Mouse (Mus musculus) olfactory bulb, adult 2 months (tissue): ENCODE measurements around the gene Tat. TPM values are rescaled to one million over a fixed set of nuclear protein-coding genes. Genes with fewer than 3 reads are reported as not detected.

ENCODE experiments used
- H3K27ac ChIP-seq: fragments of 200-500 bp; 2 replicates; pipeline ENCODE4 v1.5.1; 2012; ENCODE audit warnings: low read depth, low read length; ENCODE audit not compliant: insufficient read depth
- H3K4me1 ChIP-seq: fragments of 200-500 bp; 2 replicates; pipeline ENCODE4 v1.6.1; 2012; ENCODE audit warnings: low read length; ENCODE audit not compliant: control insufficient read depth, insufficient read depth
- H3K4me3 ChIP-seq: fragments of 200-500 bp; 2 replicates; pipeline ENCODE4 v1.5.1; 2012; ENCODE audit warnings: mild to moderate bottlenecking, low read depth, low read length, moderate library complexity; ENCODE audit not compliant: insufficient read depth
- CTCF ChIP-seq: fragments of 200-500 bp; IDR thresholded peaks from 2 replicates; pipeline ENCODE4 v1.5.1; 2012; ENCODE audit warnings: low read depth, mild to moderate bottlenecking, low read length, moderate library complexity; ENCODE audit not compliant: insufficient read depth
- POLR2A ChIP-seq: fragments of 200-500 bp; IDR thresholded peaks from 2 replicates; pipeline ENCODE4 v1.6.1; 2012; ENCODE audit warnings: mild to moderate bottlenecking, low read depth, low read length, moderate library complexity; ENCODE audit not compliant: insufficient read depth
- WGBS: fragments of 180-500 bp; shearing (Covaris S2); methylation state at CpG from one replicate; pipeline ENCODE4 v1.1.7; 2018; 5-methylcytosine and 5-hydroxymethylcytosine counted together
- polyA plus RNA-seq: library from polyadenylated mRNA; stranded (reverse); fragments of >200 nt; gene quantifications from 2 replicates; pipeline ENCODE4 v1.2.4, GENCODE M21; 2012; ENCODE audit warnings: low replicate concordance; ENCODE audit not compliant: missing spikeins, insufficient read depth, insufficient read length

The Tat gene
- polyA plus RNA-seq: not detected in 2 replicates

DNA sequence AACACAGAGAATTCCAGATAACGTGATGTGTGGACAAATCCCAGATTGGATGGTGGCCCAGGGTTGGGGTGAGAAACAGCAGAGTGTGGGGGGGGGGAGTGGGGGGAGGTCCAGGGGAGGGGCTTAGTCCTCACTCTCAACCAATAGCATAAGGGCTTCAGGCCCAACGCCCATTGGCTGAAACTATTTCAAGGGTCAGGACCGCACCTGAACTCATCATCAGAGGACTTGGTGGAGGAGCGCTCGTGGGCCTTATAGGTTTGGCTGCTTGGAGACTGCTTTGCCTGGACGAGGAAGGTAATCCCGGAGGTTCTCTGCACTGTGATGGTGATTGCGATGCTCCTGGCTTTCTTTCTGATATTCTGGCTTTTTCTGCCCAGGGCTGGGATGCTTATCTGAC is at the start of gene Tat:
Gene Tat (plus strand): TSS at position 214 of the 400 bp plus-strand sequence.
- no peak for TF ChIP-seq CTCF
- TF ChIP-seq POLR2A: no peak
- 83% methylated on average over 8 of the region's 8 CpGs for WGBS
- Histone ChIP-seq H3K4me1 (peaks cover 2% of the 10 kb centered on the region; the same call in 1 of the 2 replicates), H3K4me3 (no peak within 1 kb of the TSS), H3K27ac (no peak within 1 kb of the TSS)

DNA sequence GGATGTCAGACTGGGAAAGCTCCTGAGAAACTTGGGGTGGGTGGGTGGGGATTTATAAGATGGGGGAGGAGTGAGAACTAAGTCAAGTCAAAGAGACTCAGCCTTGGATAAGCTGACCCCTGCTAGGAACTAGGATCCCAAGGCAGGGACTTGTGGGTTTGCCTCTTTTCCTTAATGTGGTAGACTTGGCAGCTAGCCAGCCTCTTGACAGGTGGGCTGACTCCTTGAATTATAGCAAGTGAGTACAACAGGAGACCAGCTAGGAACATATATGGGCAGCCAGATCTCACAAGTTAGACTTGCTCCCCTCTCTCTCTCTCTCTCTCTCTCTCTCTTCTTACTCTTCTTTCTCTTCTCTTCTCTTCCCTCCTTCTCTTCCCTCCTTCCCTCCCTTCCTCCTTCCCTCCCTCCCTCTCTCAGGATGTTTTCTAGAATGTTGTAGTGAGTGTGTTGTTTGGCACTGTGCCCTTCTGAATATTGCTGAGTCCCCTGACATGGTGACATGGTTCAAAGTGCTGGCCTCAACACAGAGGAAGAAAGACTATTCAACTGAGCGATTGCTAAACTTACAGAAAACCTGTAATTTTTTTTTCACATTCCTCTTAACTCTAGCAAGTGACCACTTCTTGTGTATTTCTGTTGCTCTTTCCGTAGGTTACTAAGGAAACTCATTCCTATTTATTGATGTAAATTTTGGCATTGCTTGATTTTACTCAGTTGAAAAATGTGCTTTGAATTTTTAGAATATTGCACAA is 48.5 kb upstream of the Tat start:
- 0 out of 2 replicates have a peak, but pooled peaks cover 3% of the 10 kb centered on the region for H3K4me1 ChIP-seq
- no peak for TF ChIP-seq POLR2A
- no peak for TF ChIP-seq CTCF
- H3K27ac ChIP-seq: no peak overlapping the region
- 74% methylated on average over 2 of the region's 2 CpGs for WGBS
- H3K4me3 ChIP-seq: no peak overlapping the region

DNA sequence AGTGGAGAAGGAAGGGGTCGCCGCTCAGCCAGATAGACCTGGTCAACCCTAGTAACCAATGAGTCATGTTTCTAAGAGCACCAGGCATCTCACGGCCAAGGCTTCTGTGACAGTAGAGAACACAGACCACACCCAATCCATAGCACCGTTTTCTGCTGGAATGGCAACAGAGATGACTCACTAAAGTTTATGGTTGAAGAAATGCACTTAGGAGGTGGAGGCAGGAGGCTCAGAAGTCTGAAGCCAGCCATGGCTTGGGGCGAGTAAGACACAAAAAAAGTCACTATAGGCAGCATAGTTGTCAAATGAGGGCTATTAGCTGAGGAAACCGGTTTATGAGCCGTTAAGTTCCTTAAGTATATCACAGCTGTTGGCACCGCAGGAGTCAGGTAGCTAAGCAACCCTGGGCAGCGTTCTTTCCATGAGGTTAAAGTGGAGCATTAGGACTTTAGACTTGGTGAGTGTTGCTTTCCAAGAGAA is 45.0 kb upstream of the Tat start:
- H3K4me3 ChIP-seq: no peak overlapping the region
- H3K27ac ChIP-seq: no peak overlapping the region
- TF ChIP-seq CTCF (no peak), POLR2A (no peak)
- 35% methylated on average over 9 of the region's 9 CpGs for WGBS
- peaks cover 14% of the 10 kb centered on the region for H3K4me1 ChIP-seq

DNA sequence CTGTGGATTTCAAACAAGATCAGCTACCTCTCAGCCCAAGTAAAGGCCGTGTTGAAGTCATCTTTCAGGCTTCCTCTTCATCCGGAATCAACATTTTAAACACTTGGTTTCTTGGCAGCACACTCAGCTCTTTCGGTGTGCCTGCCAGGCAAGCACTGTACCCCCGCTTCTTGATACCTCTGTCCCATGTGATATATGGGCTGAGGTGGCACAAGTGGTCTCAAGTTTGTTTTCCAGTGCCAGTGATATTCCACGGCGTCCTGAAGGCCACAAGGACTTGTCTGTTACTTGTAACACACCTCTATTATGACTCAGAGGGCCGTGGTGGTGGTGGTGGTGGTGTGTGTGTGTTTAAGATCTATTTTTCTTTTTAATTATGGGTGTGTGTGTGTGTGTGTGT is 44.5 kb upstream of the Tat start:
- WGBS: 74% methylated on average over 7 of the region's 7 CpGs
- no peak overlapping the region for H3K27ac ChIP-seq
- H3K4me1 ChIP-seq: peaks cover 14% of the 10 kb centered on the region
- no peak overlapping the region for H3K4me3 ChIP-seq
- no peak for TF ChIP-seq CTCF
- TF ChIP-seq POLR2A: no peak

DNA sequence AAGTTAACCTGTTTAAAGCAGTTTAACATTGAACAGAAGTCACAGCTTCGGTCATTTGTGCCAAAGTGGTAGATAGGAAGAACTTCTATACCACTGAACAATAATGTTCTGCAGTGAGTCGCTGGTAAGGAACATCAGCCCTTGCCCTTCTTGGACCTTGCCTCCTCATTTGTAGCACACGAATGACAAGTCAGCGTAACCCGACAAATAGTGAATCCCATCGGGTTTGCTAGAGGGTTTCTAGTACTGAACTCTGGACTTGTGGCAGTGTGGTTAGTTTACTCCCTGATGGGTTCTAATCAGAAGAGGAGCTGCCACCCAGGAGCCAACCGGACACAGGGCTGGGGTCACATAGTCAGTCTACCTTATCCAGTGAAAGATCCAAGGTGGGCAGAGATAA is 44.0 kb upstream of the Tat start:
- TF ChIP-seq CTCF: no peak
- no peak for TF ChIP-seq POLR2A
- H3K4me1 ChIP-seq: peaks cover 16% of the 10 kb centered on the region
- H3K27ac ChIP-seq: no peak overlapping the region
- H3K4me3 ChIP-seq: no peak overlapping the region
- WGBS: 93% methylated on average over 7 of the region's 7 CpGs

DNA sequence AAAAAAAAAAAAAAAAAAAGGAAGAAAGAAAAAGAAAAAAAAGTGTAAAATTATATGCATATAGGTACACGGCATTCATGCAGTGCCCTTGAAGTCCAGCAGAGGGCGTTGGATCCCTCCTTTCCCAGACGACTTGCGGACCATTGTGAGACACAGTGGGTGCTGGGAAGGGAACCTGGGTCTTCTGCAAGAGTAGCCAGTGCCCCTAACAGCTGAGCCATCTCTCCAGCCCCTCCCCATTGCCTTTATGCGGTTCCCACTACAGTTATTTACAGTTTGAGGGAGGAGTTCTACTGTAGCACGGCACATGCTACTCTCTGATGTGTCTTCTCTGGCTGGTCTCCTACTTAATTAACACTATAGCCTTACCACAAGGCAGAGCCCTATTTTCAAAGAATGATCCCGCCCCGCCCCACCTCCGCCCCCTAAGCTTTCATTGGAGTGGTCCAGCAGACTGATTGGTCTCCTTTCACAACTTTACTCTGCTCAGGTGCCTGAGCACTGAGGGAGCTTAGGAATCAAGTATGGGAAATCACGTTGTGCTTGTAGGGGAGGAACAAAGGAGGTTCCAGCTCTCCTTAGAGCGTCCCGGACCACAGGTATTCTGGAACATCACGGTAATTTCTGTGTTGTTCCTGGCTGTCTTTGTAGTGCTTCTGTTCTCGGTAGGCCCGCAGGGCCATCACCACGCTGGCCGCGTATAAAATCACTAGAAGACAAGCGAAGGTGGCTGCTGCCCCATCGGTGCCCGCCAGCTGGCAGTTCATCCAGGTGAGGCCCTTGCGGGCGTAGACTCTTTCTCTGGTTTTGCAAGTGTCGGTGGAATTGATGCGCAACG is 42.6 kb upstream of the Tat start:
- TF ChIP-seq CTCF (peak; percentile 54; the same call in 1 of the 2 replicates), POLR2A (no peak)
- H3K4me1 ChIP-seq: peaks cover 21% of the 10 kb centered on the region
- H3K27ac ChIP-seq: no peak overlapping the region
- H3K4me3 ChIP-seq: peak overlapping the region; percentile 26
- WGBS: 10% methylated on average over 26 of the region's 26 CpGs

DNA sequence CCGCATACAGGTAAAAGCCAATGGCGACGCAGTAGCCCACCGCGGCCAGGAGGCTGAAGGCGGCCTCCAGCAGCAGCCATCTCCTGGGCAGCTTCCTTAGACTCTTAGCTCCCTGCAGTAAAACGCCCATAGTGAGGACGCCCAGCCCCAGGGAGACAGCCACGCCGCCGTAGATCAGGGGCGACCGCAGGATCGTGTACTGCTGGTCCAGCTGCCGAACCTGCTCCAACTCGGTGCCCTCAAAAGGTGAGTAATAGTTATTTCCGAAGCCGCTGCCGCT is 42.0 kb upstream of the Tat start:
- TF ChIP-seq CTCF: no peak
- no peak for TF ChIP-seq POLR2A
- Histone ChIP-seq H3K4me1 (peaks cover 21% of the 10 kb centered on the region), H3K4me3 (peak overlapping the region; percentile 26), H3K27ac (no peak overlapping the region)
- 14% methylated on average over 19 of the region's 19 CpGs for WGBS

DNA sequence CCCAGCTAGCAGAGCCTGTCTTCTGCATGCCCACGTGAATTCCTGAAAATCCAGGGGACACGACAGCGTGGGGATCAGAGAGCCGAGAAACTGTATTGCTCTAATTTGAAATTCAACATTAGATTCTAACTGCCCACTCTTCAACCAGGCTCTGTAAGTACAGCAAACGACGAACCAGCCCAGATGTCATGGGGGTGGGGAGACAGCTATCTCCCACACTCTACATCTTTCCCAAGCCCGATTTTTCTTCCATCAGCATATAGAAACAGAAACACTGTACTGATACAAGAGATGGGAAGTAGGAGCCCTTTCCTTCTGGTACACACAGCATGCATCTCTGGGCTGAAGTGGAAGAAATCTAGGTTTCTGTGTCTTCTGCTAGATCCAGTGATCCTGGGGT is 38.1 kb upstream of the Tat start:
- Histone ChIP-seq H3K4me1 (peaks cover 31% of the 10 kb centered on the region), H3K27ac (no peak overlapping the region), H3K4me3 (no peak overlapping the region)
- no peak for TF ChIP-seq CTCF
- TF ChIP-seq POLR2A: no peak
- 51% methylated on average over 7 of the region's 7 CpGs for WGBS

DNA sequence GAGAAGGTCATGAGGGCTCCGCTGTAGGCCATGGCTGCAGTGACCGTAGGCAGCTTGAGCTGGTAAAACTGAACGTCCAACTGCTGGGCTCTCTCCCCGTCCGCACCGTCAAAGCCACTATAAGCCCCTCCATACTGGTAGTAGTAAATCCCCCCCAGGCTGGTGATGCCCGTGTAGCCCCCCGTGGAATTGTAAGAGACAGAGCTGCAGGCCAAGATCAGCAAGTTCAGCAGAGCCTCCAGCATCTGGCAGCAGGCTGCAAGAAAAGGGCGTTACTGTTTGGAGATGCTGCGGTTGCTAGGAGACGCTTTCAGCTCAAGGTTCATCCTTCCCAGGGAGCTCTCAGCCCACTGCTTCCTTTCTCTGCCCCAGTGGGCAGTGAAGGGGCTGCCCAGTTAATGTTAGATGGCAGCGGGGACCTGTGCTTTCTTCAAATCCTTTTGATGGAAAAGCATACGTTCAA is 35.7 kb upstream of the Tat start:
- Histone ChIP-seq H3K27ac (peak overlapping the region; percentile 26), H3K4me3 (no peak overlapping the region), H3K4me1 (peaks cover 33% of the 10 kb centered on the region)
- WGBS: 35% methylated on average over 13 of the region's 13 CpGs
- TF ChIP-seq POLR2A (no peak), CTCF (no peak)
